Mouse (Mus musculus): ENCODE measurements around the gene Matk. TPM values are rescaled to one million over a fixed set of nuclear protein-coding genes. Genes with fewer than 3 reads are reported as not detected.

Matk gene
- polyA plus RNA-seq, 1 experiment from 2014 or later: 1.6 TPM

- H3K4me3 ChIP-seq: no peak overlapping the region
- H3K36me3 ChIP-seq: no peaks in the 10 kb centered on the region
- WGBS: 27% methylated on average over 10 of the region's 10 CpGs
- no peaks in the 10 kb centered on the region for H3K27me3 ChIP-seq
- peak overlapping the region; percentile 75 for H3K27ac ChIP-seq
- no peaks in the 10 kb centered on the region for H3K9me3 ChIP-seq (replicated peaks)
- peak overlapping the region; percentile 31; the same call in 1 of the 2 replicates for H3K9ac ChIP-seq
- peak; percentile 58 for ATAC-seq (replicated peaks; ENCODE audit: insufficient number of reproducible peaks, insufficient read depth, low FRiP score, low read depth)
- peak overlapping the region; percentile 16; the same call in 1 of the 2 replicates for H3K4me2 ChIP-seq
- H3K4me1 ChIP-seq (replicated peaks): peaks cover 79% of the 10 kb centered on the region
Observed at GRCm38 (mm10) chr10:81297845-81298244, 45.1 kb downstream of the Matk start.

DNA sequence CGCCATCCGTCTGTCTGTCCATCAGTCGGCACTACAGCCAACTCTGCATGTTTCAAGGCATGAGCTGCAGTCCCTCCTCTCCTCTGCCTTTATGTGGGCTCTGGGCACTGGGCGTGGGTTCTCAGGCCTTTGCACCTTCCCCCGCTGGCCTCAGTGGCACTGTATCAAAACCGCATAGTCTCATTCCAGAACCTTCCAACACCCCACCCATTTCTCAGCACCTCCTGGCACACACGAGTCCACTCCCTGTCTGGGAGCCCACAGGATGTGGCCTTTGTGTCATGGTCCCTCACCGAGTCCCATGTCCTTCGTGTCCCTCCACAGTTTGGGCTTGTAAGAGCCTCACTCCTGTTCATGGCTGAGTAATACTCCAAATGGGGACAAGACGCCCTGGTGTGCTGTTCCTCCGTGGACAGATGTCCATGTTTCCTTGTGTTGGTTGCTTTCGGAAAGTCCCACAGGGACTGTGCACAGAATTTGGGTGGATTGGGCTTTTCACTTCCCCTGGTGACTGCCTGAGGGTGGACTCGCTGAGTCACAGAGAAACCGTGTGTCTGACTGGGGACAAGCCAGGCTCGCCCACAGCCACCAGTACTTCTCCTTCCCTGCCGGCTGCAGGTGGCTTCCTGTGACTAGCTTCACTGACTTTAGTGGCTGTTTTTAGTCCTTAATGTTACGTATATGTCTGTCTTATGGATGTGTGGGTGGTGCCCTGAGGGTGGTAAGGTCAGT lies 45.8 kb downstream of the Matk start:
- H3K27ac ChIP-seq: peak overlapping the region; percentile 75
- H3K4me2 ChIP-seq: no peak overlapping the region
- no peak for ATAC-seq (replicated peaks; ENCODE audit: insufficient number of reproducible peaks, insufficient read depth, low FRiP score, low read depth)
- 84% methylated on average over 17 of the region's 17 CpGs for WGBS
- H3K9ac ChIP-seq: no peak overlapping the region
- no peaks in the 10 kb centered on the region for H3K36me3 ChIP-seq
- H3K9me3 ChIP-seq (replicated peaks): no peaks in the 10 kb centered on the region
- no peak overlapping the region for H3K4me3 ChIP-seq
- no peaks in the 10 kb centered on the region for H3K27me3 ChIP-seq
- H3K4me1 ChIP-seq (replicated peaks): peaks cover 83% of the 10 kb centered on the region

- Histone ChIP-seq H3K27ac (0 out of 2 replicates have a peak overlapping the region, but pooled peaks have one; percentile 6), H3K9ac (no peak overlapping the region), H3K9me3 (replicated peaks) (no peaks in the 10 kb centered on the region), H3K36me3 (no peaks in the 10 kb centered on the region), H3K27me3 (no peaks in the 10 kb centered on the region), H3K4me3 (no peak overlapping the region), H3K4me2 (no peak overlapping the region), H3K4me1 (replicated peaks) (peaks cover 82% of the 10 kb centered on the region)
- no peak for ATAC-seq (replicated peaks; ENCODE audit: insufficient number of reproducible peaks, insufficient read depth, low FRiP score, low read depth)
- WGBS: 81% methylated on average over 14 of the region's 14 CpGs
Observed at GRCm38 (mm10) chr10:81299585-81300351, 47.0 kb downstream of the Matk start.

GRCm38 (mm10) chr10:81300352-81300907 lies 47.7 kb downstream of the Matk start:
- no peak overlapping the region for H3K9ac ChIP-seq
- no peaks in the 10 kb centered on the region for H3K36me3 ChIP-seq
- WGBS: 70% methylated on average over 9 of the region's 9 CpGs
- H3K4me3 ChIP-seq: no peak overlapping the region
- peaks cover 79% of the 10 kb centered on the region for H3K4me1 ChIP-seq (replicated peaks)
- no peak for ATAC-seq (replicated peaks; ENCODE audit: insufficient number of reproducible peaks, insufficient read depth, low FRiP score, low read depth)
- H3K27ac ChIP-seq: no peak overlapping the region
- no peaks in the 10 kb centered on the region for H3K9me3 ChIP-seq (replicated peaks)
- no peaks in the 10 kb centered on the region for H3K27me3 ChIP-seq
- H3K4me2 ChIP-seq: no peak overlapping the region

DNA sequence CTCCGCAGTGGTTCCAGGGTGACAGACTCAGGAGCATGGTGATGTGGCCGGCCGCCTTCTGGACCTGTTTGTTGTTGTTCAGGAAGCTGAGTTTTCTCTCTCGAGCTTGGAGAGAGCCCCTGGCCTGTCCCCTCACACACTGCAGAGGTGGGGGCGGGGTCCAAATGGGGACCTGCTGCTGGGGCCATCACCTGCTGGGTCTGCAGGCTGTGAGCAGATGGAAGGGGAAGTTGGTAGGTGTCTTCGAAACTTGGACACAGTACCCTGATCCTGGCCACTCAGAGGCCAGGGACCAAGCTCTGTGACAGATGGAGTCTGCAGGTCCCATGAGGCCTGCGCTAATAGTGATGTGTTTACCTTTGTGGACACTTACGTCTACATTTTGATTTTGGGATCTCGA lies 48.6 kb downstream of the Matk start:
- H3K4me3 ChIP-seq: no peak overlapping the region
- no peak for ATAC-seq (replicated peaks; ENCODE audit: insufficient number of reproducible peaks, insufficient read depth, low FRiP score, low read depth)
- no peak overlapping the region for H3K4me2 ChIP-seq
- H3K4me1 ChIP-seq (replicated peaks): peaks cover 73% of the 10 kb centered on the region
- H3K36me3 ChIP-seq: peaks cover 8% of the 10 kb centered on the region; the same call in 1 of the 2 replicates
- WGBS: 73% methylated on average over 9 of the region's 9 CpGs
- H3K9ac ChIP-seq: no peak overlapping the region
- H3K9me3 ChIP-seq (replicated peaks): no peaks in the 10 kb centered on the region
- H3K27me3 ChIP-seq: no peaks in the 10 kb centered on the region
- no peak overlapping the region for H3K27ac ChIP-seq

DNA sequence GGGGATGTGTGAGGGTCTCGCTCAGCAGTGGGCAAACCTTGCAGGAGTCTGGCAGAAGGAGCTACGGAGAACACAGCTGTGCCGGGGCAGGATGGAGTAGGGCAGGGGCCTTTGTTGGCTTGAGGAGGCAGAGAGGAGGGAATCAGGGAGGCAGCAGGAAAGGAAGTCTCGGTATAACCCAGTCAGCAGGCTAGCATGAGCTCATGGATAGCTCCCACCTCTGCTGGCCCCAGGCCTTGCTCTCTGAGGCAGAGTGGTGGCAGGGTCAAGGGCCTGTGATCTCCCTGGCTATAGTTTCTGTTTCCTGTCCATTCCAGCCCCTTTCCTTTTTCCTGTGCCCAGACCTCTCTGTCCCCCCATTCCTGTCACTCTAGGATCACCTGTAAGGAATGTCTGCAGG lies 49.6 kb downstream of the Matk start:
- Histone ChIP-seq H3K27me3 (no peaks in the 10 kb centered on the region), H3K4me1 (replicated peaks) (peaks cover 72% of the 10 kb centered on the region), H3K36me3 (peaks cover 17% of the 10 kb centered on the region), H3K9ac (no peak overlapping the region), H3K4me2 (peak overlapping the region; percentile 44), H3K4me3 (no peak overlapping the region), H3K9me3 (replicated peaks) (no peaks in the 10 kb centered on the region), H3K27ac (peak overlapping the region; percentile 55)
- ATAC-seq (replicated peaks; ENCODE audit: insufficient number of reproducible peaks, insufficient read depth, low FRiP score, low read depth): no peak
- WGBS: 52% methylated on average over 4 of the region's 4 CpGs

DNA sequence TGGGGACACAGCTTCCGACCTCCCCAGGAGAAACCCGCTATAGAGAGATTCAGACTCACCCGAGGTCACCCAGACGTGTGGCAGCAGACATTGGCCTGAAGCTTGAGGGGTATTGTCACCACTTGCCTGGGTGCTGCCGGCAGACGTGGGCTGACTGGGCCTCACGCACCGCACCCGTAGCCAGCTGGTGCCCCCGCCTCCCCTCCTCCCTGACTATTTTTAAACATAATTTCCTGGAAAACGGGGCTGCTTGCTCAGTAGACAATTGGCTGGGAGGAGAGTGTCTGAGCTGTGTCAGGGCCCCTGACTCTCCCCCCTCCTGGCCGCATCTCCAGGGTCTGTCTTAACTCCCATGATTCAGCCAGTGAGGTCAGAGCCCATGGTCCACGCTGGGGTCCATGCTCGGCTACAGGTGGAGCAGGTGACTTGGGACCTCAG lies 50.1 kb downstream of the Matk start:
- peak overlapping the region; percentile 44 for H3K4me2 ChIP-seq
- H3K27me3 ChIP-seq: no peaks in the 10 kb centered on the region
- peak overlapping the region; percentile 34; the same call in 1 of the 2 replicates for H3K9ac ChIP-seq
- peaks cover 67% of the 10 kb centered on the region for H3K4me1 ChIP-seq (replicated peaks)
- H3K9me3 ChIP-seq (replicated peaks): no peaks in the 10 kb centered on the region
- peak overlapping the region; percentile 55 for H3K27ac ChIP-seq
- 15% methylated on average over 14 of the region's 14 CpGs for WGBS
- 0 out of 2 replicates have a peak, but pooled peaks have one; percentile 7 for ATAC-seq (replicated peaks; ENCODE audit: insufficient number of reproducible peaks, insufficient read depth, low FRiP score, low read depth)
- no peak overlapping the region for H3K4me3 ChIP-seq
- H3K36me3 ChIP-seq: peaks cover 22% of the 10 kb centered on the region

GRCm38 (mm10) chr10:81303258-81303657 lies 50.5 kb downstream of the Matk start:
- H3K36me3 ChIP-seq: peaks cover 27% of the 10 kb centered on the region
- WGBS: 43% methylated on average over 10 of the region's 10 CpGs
- H3K4me3 ChIP-seq: no peak overlapping the region
- H3K9ac ChIP-seq: peak overlapping the region; percentile 34; the same call in 1 of the 2 replicates
- peak overlapping the region; percentile 55 for H3K27ac ChIP-seq
- peaks cover 62% of the 10 kb centered on the region for H3K4me1 ChIP-seq (replicated peaks)
- H3K9me3 ChIP-seq (replicated peaks): no peaks in the 10 kb centered on the region
- peak overlapping the region; percentile 44 for H3K4me2 ChIP-seq
- no peaks in the 10 kb centered on the region for H3K27me3 ChIP-seq
- 0 out of 2 replicates have a peak, but pooled peaks have one; percentile 2 for ATAC-seq (replicated peaks; ENCODE audit: insufficient number of reproducible peaks, insufficient read depth, low FRiP score, low read depth)

- Histone ChIP-seq H3K4me2 (no peak overlapping the region), H3K27ac (no peak overlapping the region; the same call in 1 of the 2 replicates), H3K9ac (no peak overlapping the region), H3K27me3 (no peaks in the 10 kb centered on the region), H3K9me3 (replicated peaks) (no peaks in the 10 kb centered on the region), H3K36me3 (peaks cover 31% of the 10 kb centered on the region), H3K4me1 (replicated peaks) (peaks cover 60% of the 10 kb centered on the region), H3K4me3 (no peak overlapping the region)
- WGBS: 70% methylated on average over 7 of the region's 7 CpGs
- no peak for ATAC-seq (replicated peaks; ENCODE audit: insufficient number of reproducible peaks, insufficient read depth, low FRiP score, low read depth)
Observed at GRCm38 (mm10) chr10:81303761-81304160, 51.0 kb downstream of the Matk start.

GRCm38 (mm10) chr10:81304597-81305238 lies 52.0 kb downstream of the Matk start:
- Histone ChIP-seq H3K4me1 (replicated peaks) (peaks cover 52% of the 10 kb centered on the region), H3K9me3 (replicated peaks) (no peaks in the 10 kb centered on the region), H3K9ac (no peak overlapping the region), H3K4me2 (no peak overlapping the region), H3K27me3 (no peaks in the 10 kb centered on the region), H3K27ac (no peak overlapping the region), H3K4me3 (no peak overlapping the region), H3K36me3 (peaks cover 41% of the 10 kb centered on the region)
- 25% methylated on average over 7 of the region's 9 CpGs for WGBS
- no peak; the same call in 1 of the 2 replicates for ATAC-seq (replicated peaks; ENCODE audit: insufficient number of reproducible peaks, insufficient read depth, low FRiP score, low read depth)

DNA sequence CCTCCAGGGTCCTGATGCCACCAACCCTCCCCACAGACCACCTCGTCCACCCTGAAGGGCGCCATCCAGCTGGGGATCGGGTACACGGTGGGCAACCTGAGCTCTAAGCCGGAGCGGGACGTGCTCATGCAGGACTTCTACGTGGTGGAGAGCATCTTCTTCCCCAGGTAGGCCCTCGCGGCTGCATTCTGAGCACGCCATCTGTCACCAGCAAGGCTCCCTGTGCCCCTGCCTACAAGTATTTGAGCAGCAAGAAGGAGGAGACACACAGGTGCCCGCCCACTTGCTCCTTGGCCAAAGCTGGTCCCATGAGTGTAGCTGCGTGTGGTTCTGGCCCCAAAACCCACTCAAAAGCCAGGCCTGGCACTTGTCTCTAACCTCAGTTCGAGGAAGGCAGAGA lies 52.9 kb downstream of the Matk start:
- no peak overlapping the region for H3K4me3 ChIP-seq
- ATAC-seq (replicated peaks; ENCODE audit: insufficient number of reproducible peaks, insufficient read depth, low FRiP score, low read depth): no peak
- no peaks in the 10 kb centered on the region for H3K27me3 ChIP-seq
- 94% methylated on average over 14 of the region's 14 CpGs for WGBS
- H3K4me1 ChIP-seq (replicated peaks): peaks cover 43% of the 10 kb centered on the region
- no peaks in the 10 kb centered on the region for H3K9me3 ChIP-seq (replicated peaks)
- no peak overlapping the region for H3K9ac ChIP-seq
- peaks cover 50% of the 10 kb centered on the region for H3K36me3 ChIP-seq
- no peak overlapping the region for H3K27ac ChIP-seq
- no peak overlapping the region for H3K4me2 ChIP-seq
